Mouse (Mus musculus) MEL (cell line): ENCODE measurements at regions not wholly inside any gene's neighbourhood (a gene's known extent, or its start where the extent isn't known, plus 50 kb on each side); places are given as distances from the start of the nearest gene placed in this dataset.

Experiments
- CTCF ChIP-seq, 3 experiments: IDR thresholded peaks in 2 of 3; conservative IDR thresholded peaks in 1 of 3; 2 replicates each; pipeline ENCODE4 v1.5.1; 2011 to 2012; ENCODE audit warnings: low read length in 3 of 3, low read depth in 2 of 3, mild to moderate bottlenecking in 2 of 3, improper control_type of control experiment in 1 of 3, inconsistent platforms in 1 of 3, mixed read lengths in 1 of 3, moderate library complexity in 1 of 3; ENCODE audit not compliant: control insufficient read depth in 1 of 3, insufficient read depth in 1 of 3, poor library complexity in 1 of 3, severe bottlenecking in 1 of 3
- ELF1 ChIP-seq: IDR thresholded peaks from 2 replicates; pipeline ENCODE4 v1.6.1; 2014; ENCODE audit warnings: low read depth, mild to moderate bottlenecking, inconsistent platforms, low read length, improper control_type of control experiment, moderate library complexity
- MYC ChIP-seq: IDR thresholded peaks from 2 replicates; pipeline ENCODE4 v1.6.1; 2011; ENCODE audit warnings: low read depth, mild to moderate bottlenecking, low read length, improper control_type of control experiment, moderate library complexity
- USF1 ChIP-seq: IDR thresholded peaks from 2 replicates; pipeline ENCODE4 v1.6.1; 2014; ENCODE audit warnings: low read depth, mild to moderate bottlenecking, inconsistent platforms, low read length, improper control_type of control experiment, moderate library complexity

DNA sequence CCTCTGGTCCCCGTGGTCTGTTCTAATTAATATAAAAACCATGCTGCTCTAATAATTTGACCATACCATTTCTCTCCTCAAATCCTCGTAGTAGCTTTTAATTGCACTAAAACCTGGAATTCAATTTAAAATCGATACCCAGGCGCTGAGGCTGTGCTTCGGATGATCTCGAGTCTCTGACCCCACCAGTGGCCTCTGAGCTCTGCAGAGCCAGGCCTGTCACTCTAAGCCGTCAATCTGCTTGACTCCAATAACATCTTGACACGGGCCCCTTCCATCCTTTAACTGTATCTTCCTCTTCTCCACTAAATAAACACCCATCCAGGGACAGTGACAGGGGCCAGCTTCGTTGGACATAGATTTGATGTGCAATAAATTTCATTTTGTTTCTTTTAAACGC lies 86.2 kb upstream of the Col1a2 start:
- no peak for TF ChIP-seq CTCF (IDR thresholded peaks at IDR 0.05 in 2 of 3, conservative IDR thresholded peaks at IDR 0.05 in 1 of 3; ENCODE audit: control insufficient read depth in 1 of 3, insufficient read depth in 1 of 3, low read depth in 2 of 3, low read length in 3 of 3, poor library complexity in 1 of 3, severe bottlenecking in 1 of 3)
- no peak for TF ChIP-seq USF1
- no peak for TF ChIP-seq ELF1
- TF ChIP-seq MYC, result no peak
